Mouse (Mus musculus) stomach, embryonic 15.5 days (tissue): ENCODE data around the gene Nhsl2. TPM values are rescaled to one million over a fixed set of nuclear protein-coding genes. Genes with fewer than 3 reads are reported as not detected.

Experiments
- ATAC-seq: fragments of 200-750 bp; cut with Nextera tagmentation; 2 replicates; pipeline ENCODE4 v1.8.0; 2017; ENCODE audit warnings: low read depth, moderate number of reproducible peaks, moderate TSS enrichment; ENCODE audit not compliant: insufficient read depth, low FRiP score
- H3K27ac ChIP-seq: fragments of 300-500 bp; sonication (generic); 2 replicates; pipeline ENCODE4 v1.5.1; 2015; ENCODE audit warnings: mild to moderate bottlenecking, inconsistent platforms
- H3K27me3 ChIP-seq: fragments of 300-500 bp; sonication (generic); replicated peaks from 2 replicates; pipeline ENCODE4 v1.6.1; 2015; ENCODE audit warnings: inconsistent platforms
- H3K36me3 ChIP-seq: fragments of 300-500 bp; sonication (generic); 2 replicates; pipeline ENCODE4 v1.6.1; 2015; ENCODE audit warnings: inconsistent platforms
- H3K4me1 ChIP-seq: fragments of 300-500 bp; sonication (generic); 2 replicates; pipeline ENCODE4 v1.6.1; 2015; ENCODE audit warnings: inconsistent platforms
- H3K4me2 ChIP-seq: fragments of 300-500 bp; sonication (generic); 2 replicates; pipeline ENCODE4 v1.6.1; 2015; ENCODE audit warnings: mild to moderate bottlenecking, inconsistent platforms
- H3K4me3 ChIP-seq: fragments of 300-500 bp; sonication (generic); replicated peaks from 2 replicates; pipeline ENCODE4 v1.5.1; 2015; ENCODE audit warnings: inconsistent platforms
- H3K9ac ChIP-seq: fragments of 300-500 bp; sonication (generic); 2 replicates; pipeline ENCODE4 v1.6.1; 2015; ENCODE audit warnings: inconsistent platforms
- H3K9me3 ChIP-seq: fragments of 300-500 bp; sonication (generic); 2 replicates; pipeline ENCODE4 v1.6.1; 2016; ENCODE audit warnings: inconsistent platforms
- WGBS: fragments of 180-500 bp; shearing (Covaris S2); methylation state at CpG from one replicate; pipeline ENCODE4 v1.1.7; 2015; 5-methylcytosine and 5-hydroxymethylcytosine counted together
- polyA plus RNA-seq: library from polyadenylated mRNA; unstranded; fragments of >200 nt; fragmentation: Nextera tagmentation; extraction: Ambion mirVana; gene quantifications from 2 replicates; pipeline ENCODE4 v1.2.1, GENCODE M21; 2015

The Nhsl2 gene
- polyA plus RNA-seq, 1 experiment from 2014 or later, result 10.5 TPM

DNA sequence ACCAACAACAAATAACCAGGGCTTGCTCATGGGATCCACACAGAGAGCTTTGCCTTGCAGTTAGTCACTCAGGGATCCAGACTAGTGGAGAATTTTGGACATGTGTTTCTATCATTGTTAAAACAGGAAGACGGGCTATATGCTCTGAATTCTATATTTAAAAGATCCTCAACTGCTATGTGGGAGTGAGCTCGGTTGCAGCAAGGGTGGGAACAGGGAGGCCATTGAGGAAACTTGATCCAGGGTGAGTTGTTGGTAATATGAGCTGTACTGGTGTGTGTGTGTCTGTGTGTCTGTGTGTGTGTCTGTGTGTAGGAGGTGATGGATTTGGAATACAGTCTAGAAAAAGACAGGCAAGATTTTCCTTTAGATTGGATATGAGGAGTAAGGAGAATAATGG lies 25.7 kb downstream of the Nhsl2 start:
- H3K27me3 ChIP-seq, result no peaks in the 10 kb centered on the region; the same call in 1 of the 2 replicates

DNA sequence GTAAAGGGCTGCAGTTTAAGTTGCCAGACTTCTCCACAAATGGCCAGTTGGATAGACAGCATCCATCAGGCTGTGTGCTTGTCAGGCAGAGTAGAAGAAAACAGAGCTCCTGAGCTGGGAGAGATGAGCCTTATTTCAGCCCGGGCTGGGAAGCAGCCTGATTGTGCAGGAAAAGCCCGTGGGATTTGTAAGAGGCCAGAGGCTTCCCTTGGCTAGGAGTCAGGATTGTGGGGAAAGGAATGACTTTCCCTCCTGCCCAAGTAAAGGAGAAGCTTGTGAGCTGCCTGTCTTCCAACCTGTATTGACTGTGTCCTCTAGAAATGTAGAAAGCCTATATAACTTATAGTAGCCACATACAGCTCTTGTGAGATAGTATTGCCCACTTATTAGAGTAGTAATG lies 27.0 kb downstream of the Nhsl2 start:
- no peaks in the 10 kb centered on the region for H3K36me3 ChIP-seq
- H3K27ac ChIP-seq, result no peak overlapping the region
- 48% methylated on average over 2 of the region's 2 CpGs for WGBS
- no peak for ATAC-seq
- no peaks in the 10 kb centered on the region for H3K4me1 ChIP-seq
- H3K27me3 ChIP-seq, result no peaks in the 10 kb centered on the region; the same call in 1 of the 2 replicates
- H3K4me3 ChIP-seq, result no peak overlapping the region
- no peaks in the 10 kb centered on the region for H3K9me3 ChIP-seq
- no peak overlapping the region for H3K4me2 ChIP-seq
- no peak overlapping the region for H3K9ac ChIP-seq

More for the DNA sequence above, 25.7 kb downstream of the Nhsl2 start:
- no peak for ATAC-seq
- Histone ChIP-seq H3K4me2 (no peak overlapping the region), H3K36me3 (no peaks in the 10 kb centered on the region), H3K4me1 (no peaks in the 10 kb centered on the region), H3K9me3 (no peaks in the 10 kb centered on the region), H3K4me3 (no peak overlapping the region), H3K9ac (no peak overlapping the region), H3K27ac (no peak overlapping the region)
- WGBS, result 37% methylated on average over 2 of the region's 2 CpGs

DNA sequence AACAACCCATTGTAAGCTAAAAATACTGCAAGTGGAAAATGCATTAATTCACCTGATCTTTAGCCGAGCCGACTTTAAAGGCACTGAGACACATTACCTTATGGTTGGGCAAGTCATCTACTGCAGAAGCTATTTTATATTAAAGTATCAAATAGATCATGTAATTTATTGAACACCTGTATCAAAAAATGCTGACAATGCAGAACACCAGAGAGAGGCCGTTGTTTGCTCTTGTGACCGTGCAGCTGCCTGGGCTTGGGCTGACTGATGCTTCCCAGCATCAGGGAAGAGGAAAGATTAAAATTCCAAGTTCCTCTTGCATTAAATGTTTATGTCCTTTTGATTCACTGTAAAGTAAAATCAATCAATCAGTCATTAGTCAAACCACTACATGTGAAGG lies 28.7 kb downstream of the Nhsl2 start:
- ATAC-seq, result no peak
- H3K36me3 ChIP-seq, result no peaks in the 10 kb centered on the region
- no peak overlapping the region for H3K9ac ChIP-seq
- no peak overlapping the region for H3K4me2 ChIP-seq
- H3K27ac ChIP-seq, result no peak overlapping the region
- no peaks in the 10 kb centered on the region for H3K9me3 ChIP-seq
- H3K4me3 ChIP-seq, result no peak overlapping the region
- H3K4me1 ChIP-seq, result no peaks in the 10 kb centered on the region
- no peaks in the 10 kb centered on the region; the same call in 1 of the 2 replicates for H3K27me3 ChIP-seq
- 74% methylated on average over 4 of the region's 4 CpGs for WGBS

DNA sequence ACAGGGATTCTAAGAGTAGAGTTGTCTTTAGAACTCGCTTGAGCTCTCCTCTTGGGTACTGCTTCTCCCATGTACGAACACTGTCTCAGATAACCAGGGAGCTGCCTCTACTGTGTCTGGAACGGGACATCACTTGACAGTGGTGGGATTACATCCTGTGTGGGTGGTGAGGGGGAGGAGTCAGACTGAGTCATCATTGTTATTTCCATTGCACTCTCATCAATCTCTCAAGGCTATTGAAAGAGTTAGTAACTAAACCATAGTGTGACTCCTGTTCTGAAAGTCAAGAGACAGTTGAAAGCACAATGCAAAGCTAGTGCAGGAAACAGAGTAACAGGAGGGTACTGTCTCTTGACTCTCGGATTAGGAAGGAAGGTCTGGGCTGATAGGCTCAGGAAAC lies 29.4 kb downstream of the Nhsl2 start:
- Histone ChIP-seq H3K9me3 (no peaks in the 10 kb centered on the region), H3K4me3 (no peak overlapping the region), H3K27ac (no peak overlapping the region), H3K4me2 (no peak overlapping the region), H3K36me3 (no peaks in the 10 kb centered on the region), H3K27me3 (no peaks in the 10 kb centered on the region; the same call in 1 of the 2 replicates), H3K9ac (no peak overlapping the region), H3K4me1 (no peaks in the 10 kb centered on the region)
- no peak for ATAC-seq
- 70% methylated on average over 4 of the region's 4 CpGs for WGBS

DNA sequence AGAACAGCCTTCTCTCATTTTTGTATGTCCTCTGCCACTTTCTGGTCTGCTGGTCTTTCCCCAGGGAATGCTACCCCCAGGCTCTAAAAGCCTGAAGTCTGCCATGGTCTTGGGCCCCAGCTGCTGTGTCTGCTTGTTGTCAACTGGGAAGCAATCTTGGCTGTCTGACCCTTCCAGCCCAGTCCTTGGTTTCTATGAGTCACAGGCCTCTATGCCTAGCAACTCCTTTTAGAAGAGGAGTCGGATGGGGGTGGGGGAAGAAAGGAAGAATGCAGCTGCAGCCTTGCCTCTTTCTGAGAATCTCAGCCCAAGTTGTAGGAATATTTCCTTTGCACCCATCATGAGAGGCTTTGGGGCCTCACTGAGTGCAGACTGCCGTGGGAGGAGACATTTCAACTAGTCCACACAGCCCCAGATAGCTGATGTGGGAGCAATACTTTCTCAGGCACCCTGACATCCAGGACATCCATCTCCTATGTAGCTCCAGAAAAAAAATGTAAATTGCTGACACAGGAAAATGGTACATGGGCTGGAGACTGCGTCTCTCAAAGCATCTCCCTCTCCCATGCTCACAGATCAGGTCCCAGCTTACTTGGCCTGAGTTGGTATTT lies 33.1 kb downstream of the Nhsl2 start:
- H3K27me3 ChIP-seq, result no peaks in the 10 kb centered on the region; the same call in 1 of the 2 replicates
- 36% methylated on average over 3 of the region's 3 CpGs for WGBS
- H3K36me3 ChIP-seq, result no peaks in the 10 kb centered on the region
- no peak overlapping the region for H3K4me2 ChIP-seq
- H3K4me1 ChIP-seq, result no peaks in the 10 kb centered on the region
- H3K27ac ChIP-seq, result peak overlapping the region; percentile 26; the same call in 1 of the 2 replicates
- H3K4me3 ChIP-seq, result no peak overlapping the region
- H3K9ac ChIP-seq, result no peak overlapping the region
- H3K9me3 ChIP-seq, result no peaks in the 10 kb centered on the region
- ATAC-seq, result 0 out of 2 replicates have a peak, but pooled peaks have one; percentile 18

DNA sequence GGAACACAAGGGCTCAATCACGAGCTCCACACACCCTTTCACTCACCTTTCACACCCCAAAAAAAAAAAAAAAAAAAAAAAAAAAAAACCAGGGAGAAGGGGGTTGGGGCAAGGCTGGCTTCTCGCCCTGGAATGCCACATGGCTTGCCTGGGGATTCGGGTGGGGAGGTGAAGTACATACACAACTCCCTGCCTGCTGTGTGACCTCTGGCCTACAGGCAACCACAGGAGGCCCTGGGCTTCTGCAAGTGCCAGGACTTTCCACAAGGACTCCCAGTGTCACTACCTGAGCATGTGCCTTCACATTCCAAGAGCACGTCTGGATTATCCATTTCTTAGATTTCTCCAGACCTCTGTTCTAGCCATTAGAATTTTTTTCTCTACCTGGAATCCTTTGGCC lies 40.2 kb downstream of the Nhsl2 start:
- WGBS, result 41% methylated on average over 4 of the region's 4 CpGs
- Histone ChIP-seq H3K4me3 (no peak overlapping the region), H3K27ac (no peak overlapping the region), H3K36me3 (no peaks in the 10 kb centered on the region), H3K9me3 (no peaks in the 10 kb centered on the region), H3K9ac (no peak overlapping the region), H3K4me2 (no peak overlapping the region), H3K4me1 (no peaks in the 10 kb centered on the region), H3K27me3 (0 out of 2 replicates have a peak, but pooled peaks cover 4% of the 10 kb centered on the region)
- no peak for ATAC-seq

DNA sequence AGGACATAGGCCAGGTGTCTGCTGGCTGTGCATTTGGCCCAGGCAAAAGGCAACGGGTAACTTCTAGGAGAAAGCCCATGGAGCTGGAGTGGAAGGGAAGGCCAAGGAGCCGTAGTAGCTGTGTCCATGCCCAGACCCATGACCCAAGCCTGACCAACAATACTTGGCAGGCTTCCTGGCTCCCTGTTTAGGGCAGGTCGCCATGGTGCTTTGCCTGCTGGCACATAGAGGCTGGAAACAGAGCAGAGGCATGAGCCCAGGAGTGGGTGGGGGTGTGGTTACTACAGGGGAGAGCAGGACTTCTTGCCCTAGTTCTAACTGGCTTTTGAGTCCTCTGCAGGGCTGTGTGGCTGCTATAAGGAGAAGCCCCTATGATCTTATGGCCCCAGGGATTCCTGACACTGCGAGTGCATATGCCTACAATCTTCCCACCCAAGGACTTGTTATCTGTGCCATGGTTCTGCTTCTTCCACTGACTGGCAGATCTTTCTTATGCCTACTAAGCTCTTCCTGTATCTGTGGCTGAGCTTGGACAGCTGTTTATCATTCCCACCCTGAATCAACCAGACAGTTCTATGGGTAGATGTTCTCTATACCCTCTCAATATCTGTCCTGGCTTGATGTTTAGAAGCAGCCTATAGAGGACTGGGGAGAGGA lies 40.8 kb downstream of the Nhsl2 start:
- Histone ChIP-seq H3K36me3 (no peaks in the 10 kb centered on the region), H3K9me3 (no peaks in the 10 kb centered on the region), H3K27me3 (0 out of 2 replicates have a peak, but pooled peaks cover 4% of the 10 kb centered on the region), H3K4me3 (no peak overlapping the region), H3K9ac (no peak overlapping the region), H3K4me1 (no peaks in the 10 kb centered on the region), H3K27ac (no peak overlapping the region), H3K4me2 (no peak overlapping the region)
- ATAC-seq, result no peak
- 84% methylated on average over 4 of the region's 4 CpGs for WGBS

DNA sequence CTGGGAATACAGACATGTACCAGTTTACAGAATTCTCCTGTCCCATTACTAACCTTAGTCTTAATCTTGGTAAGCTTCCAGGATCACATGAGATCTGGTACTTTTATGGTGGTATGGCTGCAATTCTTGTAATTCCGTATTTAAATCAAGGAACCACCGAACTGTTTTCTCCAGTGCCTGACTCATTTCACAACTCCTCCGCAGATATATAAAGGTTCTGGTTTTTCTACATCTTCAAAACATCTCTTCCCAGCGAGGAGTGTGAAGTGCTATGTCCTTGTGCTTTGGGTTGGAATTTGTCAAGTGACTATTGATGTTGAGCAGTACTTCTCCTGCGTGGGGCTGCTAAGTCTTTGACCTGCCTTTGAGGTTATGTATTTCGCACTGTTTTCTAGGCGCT lies 44.6 kb downstream of the Nhsl2 start:
- no peak overlapping the region for H3K27ac ChIP-seq
- H3K4me3 ChIP-seq, result no peak overlapping the region
- no peak overlapping the region for H3K4me2 ChIP-seq
- 0 out of 2 replicates have a peak, but pooled peaks cover 2% of the 10 kb centered on the region for H3K27me3 ChIP-seq
- H3K36me3 ChIP-seq, result no peaks in the 10 kb centered on the region
- H3K4me1 ChIP-seq, result no peaks in the 10 kb centered on the region
- H3K9ac ChIP-seq, result no peak overlapping the region
- no peak for ATAC-seq
- no peaks in the 10 kb centered on the region for H3K9me3 ChIP-seq
- 78% methylated on average over 7 of the region's 7 CpGs for WGBS

DNA sequence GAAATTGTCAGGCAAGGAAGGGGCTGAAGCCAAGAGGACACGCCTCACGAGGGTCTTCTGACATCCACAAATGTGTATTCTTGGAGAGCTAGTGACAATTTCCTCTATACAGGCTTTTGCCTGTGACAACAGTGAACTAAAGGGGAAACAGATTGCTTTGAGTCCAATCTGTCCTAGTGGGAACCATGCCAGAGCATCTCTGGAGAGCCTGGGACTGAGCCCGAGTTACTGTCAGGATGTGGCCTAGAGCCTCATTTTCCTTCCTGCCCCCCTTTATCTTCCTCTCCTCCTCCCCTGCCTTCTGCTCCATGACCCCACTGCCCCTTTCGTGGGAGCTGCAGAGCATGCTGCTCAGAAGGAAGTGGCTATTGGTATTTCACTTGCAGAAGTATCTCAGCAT lies 49.2 kb downstream of the Nhsl2 start:
- no peaks in the 10 kb centered on the region for H3K27me3 ChIP-seq
- no peaks in the 10 kb centered on the region for H3K36me3 ChIP-seq
- ATAC-seq, result no peak
- no peak overlapping the region for H3K4me3 ChIP-seq
- H3K9me3 ChIP-seq, result no peaks in the 10 kb centered on the region
- H3K4me1 ChIP-seq, result no peaks in the 10 kb centered on the region
- no peak overlapping the region for H3K4me2 ChIP-seq
- WGBS, result 59% methylated on average over 4 of the region's 4 CpGs
- no peak overlapping the region for H3K27ac ChIP-seq
- H3K9ac ChIP-seq, result no peak overlapping the region

DNA sequence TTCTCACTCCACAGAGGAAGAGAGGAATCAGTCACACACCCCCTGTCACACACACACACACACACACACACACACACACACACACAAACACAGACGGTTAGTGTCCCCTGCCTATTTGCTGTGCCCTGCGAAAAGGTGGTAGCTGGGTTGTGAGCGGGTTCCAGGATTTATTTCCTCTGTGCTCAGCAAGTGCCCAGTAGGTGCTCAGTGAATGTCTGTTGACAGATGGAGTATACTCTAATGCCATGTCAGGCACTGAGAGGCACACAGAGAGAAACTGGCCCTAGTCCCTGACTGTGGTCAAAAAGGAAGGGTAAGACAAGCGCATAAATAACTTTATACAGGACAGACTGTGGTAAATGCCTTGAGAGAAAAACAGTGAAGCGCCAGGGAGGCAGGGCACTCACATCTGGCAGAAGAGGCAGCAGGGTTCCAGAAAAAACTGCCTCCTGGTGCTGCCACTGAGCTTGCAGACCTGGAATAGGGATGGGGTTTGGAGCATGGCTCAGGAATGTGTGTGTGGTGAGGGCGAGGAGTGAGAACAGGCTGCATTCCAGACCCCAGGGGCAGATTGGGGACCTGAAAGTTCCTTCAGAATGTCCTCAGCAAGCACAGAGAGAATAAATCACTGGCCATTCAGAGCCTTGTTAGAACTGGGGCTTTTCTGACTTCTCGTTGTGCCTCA lies 52.8 kb downstream of the Nhsl2 start:
- Histone ChIP-seq H3K27me3 (no peaks in the 10 kb centered on the region), H3K4me1 (no peaks in the 10 kb centered on the region), H3K36me3 (no peaks in the 10 kb centered on the region), H3K4me2 (no peak overlapping the region), H3K4me3 (no peak overlapping the region), H3K27ac (no peak overlapping the region), H3K9ac (no peak overlapping the region), H3K9me3 (no peaks in the 10 kb centered on the region)
- 67% methylated on average over 7 of the region's 7 CpGs for WGBS
- ATAC-seq, result no peak

DNA sequence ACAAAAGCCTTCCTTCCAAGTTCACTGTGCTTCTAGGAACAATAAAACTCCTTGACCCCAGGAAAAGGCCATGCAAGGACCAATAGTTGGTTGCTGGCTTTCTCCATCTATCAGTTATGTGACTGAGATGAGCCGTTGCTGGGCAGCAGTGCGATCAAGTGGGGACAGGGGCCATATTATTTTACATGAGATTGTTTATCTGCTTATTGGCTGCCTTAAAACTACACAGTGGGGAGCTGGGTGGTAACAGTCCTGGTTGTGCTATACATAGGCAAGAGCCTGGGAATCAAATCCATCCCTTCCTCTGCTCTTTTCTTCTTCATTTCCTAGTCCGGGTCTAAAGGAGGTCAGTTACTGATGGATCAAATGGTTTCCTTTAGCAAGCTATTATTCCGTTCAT lies 53.4 kb downstream of the Nhsl2 start:
- Histone ChIP-seq H3K36me3 (no peaks in the 10 kb centered on the region), H3K9ac (no peak overlapping the region), H3K4me2 (no peak overlapping the region), H3K4me1 (no peaks in the 10 kb centered on the region), H3K4me3 (no peak overlapping the region), H3K27ac (no peak overlapping the region), H3K9me3 (no peaks in the 10 kb centered on the region), H3K27me3 (no peaks in the 10 kb centered on the region)
- ATAC-seq, result no peak
- 83% methylated on average over 4 of the region's 4 CpGs for WGBS

DNA sequence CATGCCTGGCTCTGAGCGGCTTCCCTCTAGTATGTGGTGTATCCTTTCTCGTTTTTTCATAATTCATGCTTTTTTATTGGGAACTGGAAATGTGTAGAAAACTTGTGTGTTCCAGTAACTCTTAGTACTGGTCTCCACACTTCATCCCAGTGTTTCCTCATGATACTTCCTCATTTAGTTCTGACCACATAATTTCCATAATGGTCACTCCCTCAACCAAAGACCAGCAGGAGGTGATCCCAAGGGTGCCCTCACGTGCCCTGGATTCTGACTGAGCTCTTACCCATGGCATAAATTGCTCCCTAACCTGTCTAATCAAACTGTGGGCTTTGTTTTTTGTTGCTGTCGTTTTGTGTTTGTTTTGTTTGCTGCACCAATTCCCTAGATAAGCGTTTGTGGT lies 58.1 kb downstream of the Nhsl2 start:
- H3K27me3 ChIP-seq, result no peaks in the 10 kb centered on the region
- no peaks in the 10 kb centered on the region for H3K4me1 ChIP-seq
- WGBS, result 50% methylated on average over 5 of the region's 5 CpGs
- no peak for ATAC-seq
- no peaks in the 10 kb centered on the region for H3K9me3 ChIP-seq
- no peak overlapping the region for H3K4me3 ChIP-seq
- no peaks in the 10 kb centered on the region for H3K36me3 ChIP-seq
- no peak overlapping the region for H3K27ac ChIP-seq
- no peak overlapping the region for H3K9ac ChIP-seq
- no peak overlapping the region for H3K4me2 ChIP-seq
